Mouse (Mus musculus): ENCODE data around the gene Ifi27l2b. TPM values are rescaled to one million over a fixed set of nuclear protein-coding genes. Genes with fewer than 3 reads are reported as not detected.
"Not testable (repeated sequence)": the region's sequence is repeated elsewhere in the genome, so short reads cannot be mapped to it uniquely, and the experiment has no call there.

The Ifi27l2b gene
- polyA plus RNA-seq, 1 experiment = 0.12 TPM

DNA sequence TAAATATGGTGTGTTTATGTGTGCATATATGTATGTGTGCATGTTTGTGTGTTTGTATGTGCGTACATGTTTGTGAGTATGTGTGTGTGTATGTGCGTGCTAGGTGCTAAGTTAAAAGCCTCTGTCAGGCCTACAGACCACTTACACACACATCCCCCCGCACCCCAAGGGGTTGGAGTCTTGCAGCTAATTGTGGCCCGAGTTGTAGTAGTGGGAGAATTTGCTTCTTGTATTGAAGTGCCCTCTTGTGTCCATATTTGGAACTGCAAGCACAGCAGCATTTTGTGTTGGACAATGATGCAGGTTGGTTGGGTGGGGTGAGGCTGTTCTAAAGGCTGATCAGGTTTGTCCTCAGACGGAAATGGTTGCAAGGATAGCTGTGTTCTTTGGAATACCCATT is 35.7 kb upstream of the Ifi27l2b start:
- Histone ChIP-seq H3K79me3 (ENCODE audit: low read depth) (no peaks in the 10 kb centered on the region), H3K4me3 (ENCODE audit: insufficient read depth, poor library complexity, severe bottlenecking) (no peak overlapping the region), H3K27me3 (ENCODE audit: control insufficient read depth, insufficient read depth, insufficient read length) (no peaks in the 10 kb centered on the region), H3ac (ENCODE audit: control insufficient read depth, insufficient read length, low read depth) (no peak overlapping the region), H3K36me3 (ENCODE audit: control insufficient read depth, insufficient read depth) (no peaks in the 10 kb centered on the region), H3K79me2 (ENCODE audit: control insufficient read depth, insufficient read depth) (no peaks in the 10 kb centered on the region)
- TF ChIP-seq CTCF (IDR thresholded peaks at IDR 0.05; ENCODE audit: control insufficient read depth, insufficient read depth, insufficient read length) (peak; percentile 64), CEBPB (IDR thresholded peaks at IDR 0.05; ENCODE audit: low read depth) (no peak)

DNA sequence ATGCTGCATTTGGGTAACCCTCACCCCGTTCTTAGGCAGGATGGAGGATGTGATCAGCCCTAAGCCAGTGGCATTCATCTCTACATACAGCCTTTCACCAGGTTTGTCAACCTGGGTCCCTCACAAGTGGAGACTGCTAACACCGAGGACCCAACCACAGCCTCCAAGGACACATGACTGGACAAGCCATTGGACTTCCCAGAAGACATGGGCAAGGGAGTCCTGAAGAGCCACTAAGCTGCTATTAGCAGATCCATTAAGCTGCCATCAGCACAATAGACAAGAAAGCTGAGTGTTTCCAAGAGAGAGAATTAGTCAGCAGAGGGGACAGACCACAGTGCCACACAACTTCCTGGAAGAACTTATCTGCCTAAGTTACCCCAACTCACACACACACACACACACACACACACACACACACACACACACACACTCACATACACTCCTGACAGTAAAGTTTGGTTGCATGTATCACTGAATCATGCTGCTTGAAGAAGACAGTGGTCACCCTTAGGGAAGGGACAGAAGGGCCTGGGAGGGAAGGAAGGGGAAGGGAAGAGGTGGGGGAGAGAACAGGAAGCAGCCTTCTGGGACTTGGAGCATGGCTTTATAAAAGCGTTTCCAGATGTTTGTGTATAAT is 34.2 kb upstream of the Ifi27l2b start:
- H3K4me3 ChIP-seq (ENCODE audit: insufficient read depth, poor library complexity, severe bottlenecking) = no peak overlapping the region
- no peaks in the 10 kb centered on the region for H3K36me3 ChIP-seq (ENCODE audit: control insufficient read depth, insufficient read depth)
- TF ChIP-seq MYOD1 (IDR thresholded peaks at IDR 0.05; ENCODE audit: control insufficient read depth, insufficient read length, low read depth) = no peak
- TF ChIP-seq CEBPB (IDR thresholded peaks at IDR 0.05; ENCODE audit: low read depth) = no peak
- no peak for TF ChIP-seq MYOG (IDR thresholded peaks at IDR 0.05; ENCODE audit: control insufficient read depth, extremely low read depth, insufficient read length)
- no peak for TF ChIP-seq CTCF (IDR thresholded peaks at IDR 0.05; ENCODE audit: control insufficient read depth, insufficient read depth, insufficient read length)
- TF ChIP-seq MAX (IDR thresholded peaks at IDR 0.05) = no peak
- no peak for TF ChIP-seq USF1 (IDR thresholded peaks at IDR 0.05; ENCODE audit: low read depth)
- TF ChIP-seq FOSL1 (IDR thresholded peaks at IDR 0.05; ENCODE audit: insufficient read depth, low read length, poor library complexity, severe bottlenecking) = no peak
- no peaks in the 10 kb centered on the region for H3K27me3 ChIP-seq (ENCODE audit: control insufficient read depth, insufficient read depth, insufficient read length)
- no peaks in the 10 kb centered on the region for H3K79me2 ChIP-seq (ENCODE audit: control insufficient read depth, insufficient read depth)
- H3ac ChIP-seq (ENCODE audit: control insufficient read depth, insufficient read length, low read depth) = no peak overlapping the region
- H3K79me3 ChIP-seq (ENCODE audit: low read depth) = no peaks in the 10 kb centered on the region

- no peaks in the 10 kb centered on the region for H3K27me3 ChIP-seq (ENCODE audit: control insufficient read depth, insufficient read depth, insufficient read length)
- TF ChIP-seq CTCF (IDR thresholded peaks at IDR 0.05; ENCODE audit: control insufficient read depth, insufficient read depth, insufficient read length) (no peak), USF1 (IDR thresholded peaks at IDR 0.05; ENCODE audit: low read depth) (no peak), FOSL1 (IDR thresholded peaks at IDR 0.05; ENCODE audit: insufficient read depth, low read length, poor library complexity, severe bottlenecking) (no peak), MAX (IDR thresholded peaks at IDR 0.05) (no peak), MYOG (IDR thresholded peaks at IDR 0.05; ENCODE audit: control insufficient read depth, extremely low read depth, insufficient read length) (no peak), MYOD1 (IDR thresholded peaks at IDR 0.05; ENCODE audit: control insufficient read depth, insufficient read length, low read depth) (no peak), CEBPB (IDR thresholded peaks at IDR 0.05; ENCODE audit: low read depth) (no peak)
- no peaks in the 10 kb centered on the region for H3K79me2 ChIP-seq (ENCODE audit: control insufficient read depth, insufficient read depth)
- no peak overlapping the region for H3K4me3 ChIP-seq (ENCODE audit: insufficient read depth, poor library complexity, severe bottlenecking)
- no peak overlapping the region for H3ac ChIP-seq (ENCODE audit: control insufficient read depth, insufficient read length, low read depth)
- no peaks in the 10 kb centered on the region for H3K79me3 ChIP-seq (ENCODE audit: low read depth)
- no peaks in the 10 kb centered on the region for H3K36me3 ChIP-seq (ENCODE audit: control insufficient read depth, insufficient read depth)
These were observed 30.7 kb upstream of the Ifi27l2b start for GRCm38 (mm10) chr12:103487750-103488149.

DNA sequence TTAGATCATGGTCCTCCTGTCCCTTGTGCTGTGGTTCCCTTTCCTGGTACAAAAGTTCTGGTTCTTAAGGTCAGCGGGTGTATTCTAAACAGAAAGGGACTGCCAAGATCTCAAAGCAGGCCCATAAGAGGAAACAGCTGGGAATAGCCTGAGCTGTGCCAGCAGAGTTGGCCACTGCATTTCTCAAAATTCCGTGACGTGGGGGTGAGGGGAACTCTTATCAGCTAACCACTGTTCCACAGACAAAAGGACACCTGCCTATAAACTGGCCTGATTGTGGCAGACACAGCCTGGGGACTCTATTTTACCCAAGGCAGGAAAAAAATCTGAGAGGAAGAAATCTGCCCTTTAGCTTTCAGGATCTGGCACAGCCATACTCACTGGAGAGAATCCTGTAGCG is 30.3 kb upstream of the Ifi27l2b start:
- TF ChIP-seq FOSL1 (IDR thresholded peaks at IDR 0.05; ENCODE audit: insufficient read depth, low read length, poor library complexity, severe bottlenecking) (no peak), MAX (IDR thresholded peaks at IDR 0.05) (no peak), CEBPB (IDR thresholded peaks at IDR 0.05; ENCODE audit: low read depth) (no peak), MYOD1 (IDR thresholded peaks at IDR 0.05; ENCODE audit: control insufficient read depth, insufficient read length, low read depth) (no peak), MYOG (IDR thresholded peaks at IDR 0.05; ENCODE audit: control insufficient read depth, extremely low read depth, insufficient read length) (no peak), CTCF (IDR thresholded peaks at IDR 0.05; ENCODE audit: control insufficient read depth, insufficient read depth, insufficient read length) (no peak), USF1 (IDR thresholded peaks at IDR 0.05; ENCODE audit: low read depth) (no peak)

DNA sequence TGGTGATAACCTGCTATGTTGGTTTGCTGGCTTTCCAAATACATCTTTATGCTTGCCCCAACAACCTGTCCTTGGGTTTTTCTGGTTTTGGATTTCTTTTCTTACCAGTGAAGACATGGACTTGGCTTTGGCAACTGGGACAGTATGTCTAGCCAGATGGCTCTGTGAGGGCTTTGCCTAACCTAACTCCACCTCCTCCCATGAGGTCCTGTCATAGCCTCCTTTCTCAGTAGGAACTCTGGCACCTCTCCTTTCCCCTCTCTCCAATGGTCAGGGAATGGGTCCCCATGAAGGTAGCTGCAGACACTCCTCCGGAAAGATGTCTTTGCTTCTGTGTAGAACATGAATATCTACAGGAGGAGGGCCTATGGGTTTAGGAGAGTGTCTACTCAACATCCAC is 29.7 kb upstream of the Ifi27l2b start:
- Histone ChIP-seq H3K4me3 (ENCODE audit: insufficient read depth, poor library complexity, severe bottlenecking) (no peak overlapping the region), H3K79me3 (ENCODE audit: low read depth) (no peaks in the 10 kb centered on the region), H3ac (ENCODE audit: control insufficient read depth, insufficient read length, low read depth) (no peak overlapping the region), H3K27me3 (ENCODE audit: control insufficient read depth, insufficient read depth, insufficient read length) (no peaks in the 10 kb centered on the region), H3K79me2 (ENCODE audit: control insufficient read depth, insufficient read depth) (no peaks in the 10 kb centered on the region), H3K36me3 (ENCODE audit: control insufficient read depth, insufficient read depth) (no peaks in the 10 kb centered on the region)
- TF ChIP-seq CEBPB (IDR thresholded peaks at IDR 0.05; ENCODE audit: low read depth) (no peak), FOSL1 (IDR thresholded peaks at IDR 0.05; ENCODE audit: insufficient read depth, low read length, poor library complexity, severe bottlenecking) (no peak), MYOG (IDR thresholded peaks at IDR 0.05; ENCODE audit: control insufficient read depth, extremely low read depth, insufficient read length) (no peak), MYOD1 (IDR thresholded peaks at IDR 0.05; ENCODE audit: control insufficient read depth, insufficient read length, low read depth) (no peak), MAX (IDR thresholded peaks at IDR 0.05) (no peak), CTCF (IDR thresholded peaks at IDR 0.05; ENCODE audit: control insufficient read depth, insufficient read depth, insufficient read length) (no peak), USF1 (IDR thresholded peaks at IDR 0.05; ENCODE audit: low read depth) (no peak)

More for the DNA sequence above, 30.3 kb upstream of the Ifi27l2b start:
- H3K79me2 ChIP-seq (ENCODE audit: control insufficient read depth, insufficient read depth) = no peaks in the 10 kb centered on the region
- H3ac ChIP-seq (ENCODE audit: control insufficient read depth, insufficient read length, low read depth) = no peak overlapping the region
- no peaks in the 10 kb centered on the region for H3K79me3 ChIP-seq (ENCODE audit: low read depth)
- no peaks in the 10 kb centered on the region for H3K36me3 ChIP-seq (ENCODE audit: control insufficient read depth, insufficient read depth)
- no peak overlapping the region for H3K4me3 ChIP-seq (ENCODE audit: insufficient read depth, poor library complexity, severe bottlenecking)
- no peaks in the 10 kb centered on the region for H3K27me3 ChIP-seq (ENCODE audit: control insufficient read depth, insufficient read depth, insufficient read length)

DNA sequence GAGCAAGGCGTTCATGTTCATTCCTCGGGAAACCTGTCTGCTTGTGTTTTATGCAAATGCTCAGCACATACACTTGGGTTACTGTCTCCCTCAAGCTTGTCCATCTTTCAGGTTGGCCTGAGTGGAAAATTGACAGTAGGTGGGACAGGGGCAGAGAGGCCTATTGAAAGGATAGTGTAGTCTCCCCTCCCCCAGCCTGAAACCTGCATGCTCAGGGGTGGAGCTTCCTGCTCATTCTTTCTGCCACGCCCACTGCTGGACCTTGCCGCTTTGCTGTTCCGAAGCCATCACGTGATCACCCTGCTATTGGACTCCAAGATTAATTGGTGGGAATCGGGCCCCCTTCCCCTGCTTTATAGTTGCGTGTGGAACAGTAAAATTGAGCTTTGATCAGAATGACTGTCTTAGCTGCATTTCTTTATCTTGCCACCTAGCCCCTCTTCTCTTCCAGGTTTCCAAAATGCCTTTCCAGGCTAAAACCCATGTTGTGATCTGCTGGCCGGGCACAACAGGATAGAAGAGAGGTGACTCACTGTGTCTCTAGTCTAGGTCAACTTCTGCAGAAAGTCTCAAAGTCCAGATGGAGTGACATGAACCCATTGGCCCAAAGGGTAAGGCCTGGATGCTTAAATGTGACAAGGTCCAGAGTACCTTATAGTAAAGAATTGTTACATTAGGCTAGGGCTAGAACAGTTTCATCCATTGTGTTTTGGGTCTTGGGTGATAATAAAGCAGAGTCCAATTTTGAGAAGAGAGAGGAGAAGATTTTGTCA is 27.4 kb upstream of the Ifi27l2b start:
- not testable (repeated sequence) for H3K36me3 ChIP-seq (ENCODE audit: control insufficient read depth, insufficient read depth); H3K27me3 ChIP-seq (ENCODE audit: control insufficient read depth, insufficient read depth, insufficient read length); H3K4me3 ChIP-seq (ENCODE audit: insufficient read depth, poor library complexity, severe bottlenecking); H3K79me2 ChIP-seq (ENCODE audit: control insufficient read depth, insufficient read depth); H3ac ChIP-seq (ENCODE audit: control insufficient read depth, insufficient read length, low read depth); H3K79me3 ChIP-seq (ENCODE audit: low read depth)
